Mouse (Mus musculus): ENCODE data around the gene Mmrn1.

GRCm38 (mm10) chr6:60996328-60996727 is 71.6 kb downstream of the Mmrn1 start:
- TF ChIP-seq CTCF (IDR thresholded peaks at IDR 0.05) (no peak), POLR2A (IDR thresholded peaks at IDR 0.05; ENCODE audit: insufficient read depth, low read depth, low read length) (no peak)
